Mouse (Mus musculus): ENCODE results near the gene Stra6l.

DNA sequence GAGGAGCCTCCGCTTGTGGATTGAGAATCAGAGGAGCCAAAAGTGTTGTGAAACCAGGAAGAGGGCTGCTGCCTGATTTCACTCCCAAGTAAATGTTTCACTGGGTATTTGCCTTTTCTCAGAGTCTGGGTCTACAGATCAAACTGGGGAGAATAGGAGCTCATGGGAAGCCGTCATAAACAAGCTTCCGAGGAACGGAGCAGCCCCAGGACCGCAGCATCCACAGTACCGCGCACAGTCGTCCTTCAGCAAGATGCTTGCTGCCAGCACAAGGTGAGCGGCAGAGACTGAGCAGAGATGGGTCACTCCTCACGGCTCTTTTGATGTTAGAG lies 327 bp downstream of the Stra6l start:
- no peak for TF ChIP-seq POLR2A (IDR thresholded peaks at IDR 0.05; ENCODE audit: borderline replicate concordance, extremely low read depth, insufficient read depth, insufficient read length, poor library complexity, severe bottlenecking)
- no peak for TF ChIP-seq CTCF (IDR thresholded peaks at IDR 0.05; ENCODE audit: borderline replicate concordance, extremely low read depth, insufficient read depth, insufficient read length)
